Mouse (Mus musculus) liver, embryonic 14.5 days (tissue): ENCODE results near the gene Thrap3. TPM values are rescaled to one million over a fixed set of nuclear protein-coding genes. Genes with fewer than 3 reads are reported as not detected.

Experiments
- ATAC-seq: fragments of 200-750 bp; cut with Nextera tagmentation; 2 replicates; pipeline ENCODE4 v1.8.0; 2017; ENCODE audit warnings: moderate number of reproducible peaks, mild to moderate bottlenecking, moderate library complexity; ENCODE audit not compliant: insufficient read depth
- DNase-seq, 3 experiments: peaks; one replicate each; pipeline ENCODE4 v3.0.0-alpha.2; 2012 to 2013; ENCODE audit warnings: low read depth in 3 of 3, low spot score in 3 of 3
- H3K27ac ChIP-seq: fragments of 300-500 bp; sonication (generic); 2 replicates; pipeline ENCODE4 v1.5.1; 2014; ENCODE audit warnings: moderate library complexity, mild to moderate bottlenecking, control low read depth, inconsistent platforms
- H3K27me3 ChIP-seq: fragments of 300-500 bp; sonication (generic); 2 replicates; pipeline ENCODE4 v1.6.1; 2014; ENCODE audit warnings: mild to moderate bottlenecking, low read length, moderate library complexity; ENCODE audit not compliant: control insufficient read depth, insufficient read depth
- H3K36me3 ChIP-seq: fragments of 300-500 bp; sonication (generic); replicated peaks from 2 replicates; pipeline ENCODE4 v1.6.1; 2014; ENCODE audit warnings: low read depth; ENCODE audit not compliant: control insufficient read depth, insufficient read depth
- H3K4me1 ChIP-seq, 2 experiments: fragments of 200-500 bp in 1 of 2; fragments of 300-500 bp in 1 of 2; sonication (generic) in 1 of 2; replicated peaks; 2 replicates each; pipeline ENCODE4 v1.6.1; 2012 to 2014; ENCODE audit warnings: antibody characterized with exemption in 1 of 2, inconsistent platforms in 1 of 2, low read length in 1 of 2; ENCODE audit not compliant: control insufficient read depth in 2 of 2, insufficient read depth in 2 of 2
- H3K4me2 ChIP-seq: fragments of 300-500 bp; sonication (generic); 2 replicates; pipeline ENCODE4 v1.6.1; 2014; ENCODE audit warnings: low read depth, mild to moderate bottlenecking, control low read depth, moderate library complexity
- H3K4me3 ChIP-seq, 2 experiments: fragments of 200-500 bp in 1 of 2; fragments of 300-500 bp in 1 of 2; sonication (generic) in 1 of 2; 2 replicates each; pipeline ENCODE4 v1.5.1; 2012 to 2014; ENCODE audit warnings: low read depth in 2 of 2, low read length in 2 of 2, mild to moderate bottlenecking in 2 of 2, control low read depth in 1 of 2, inconsistent platforms in 1 of 2, moderate library complexity in 1 of 2; ENCODE audit not compliant: insufficient read depth in 1 of 2
- H3K9ac ChIP-seq: fragments of 300-500 bp; sonication (generic); replicated peaks from 2 replicates; pipeline ENCODE4 v1.6.1; 2014; ENCODE audit warnings: mild to moderate bottlenecking, control low read depth, moderate library complexity
- H3K9me3 ChIP-seq: fragments of 300-500 bp; sonication (generic); 2 replicates; pipeline ENCODE4 v1.6.1; 2016; ENCODE audit warnings: low read length, mixed read lengths; ENCODE audit not compliant: control insufficient read depth
- CTCF ChIP-seq: IDR thresholded peaks from 2 replicates; pipeline ENCODE4 v1.5.1; 2016; ENCODE audit warnings: antibody characterized with exemption, low read depth, control low read depth
- EP300 ChIP-seq: IDR thresholded peaks from 2 replicates; pipeline ENCODE4 v1.6.1; 2016; ENCODE audit warnings: antibody characterized with exemption, low read depth
- WGBS: fragments of 180-500 bp; shearing (Covaris S2); extraction: QIAGEN DNeasy Blood & Tissue Kit; methylation state at CpG from one replicate; pipeline ENCODE4 v1.1.7; 2014; ENCODE audit not compliant: insufficient replicate concordance; 5-methylcytosine and 5-hydroxymethylcytosine counted together
- polyA plus RNA-seq, 2 experiments: library from polyadenylated mRNA; depleted of rRNA in 1 of 2; stranded (reverse) in 1 of 2; unstranded in 1 of 2; fragments of >200 nt; fragmentation: Nextera tagmentation in 1 of 2; extraction: Ambion mirVana in 1 of 2; gene quantifications; 2 replicates each; pipeline versions ENCODE4 v1.2.1 to v1.2.3; 2012 to 2014

Thrap3 gene
- polyA plus RNA-seq, 2 experiments: 62.6 to 77.9 TPM

- Histone ChIP-seq H3K27ac (no peak overlapping the region), H3K27me3 (no peaks in the 10 kb centered on the region), H3K9me3 (no peaks in the 10 kb centered on the region), H3K9ac (no peak overlapping the region), H3K4me2 (no peak overlapping the region), H3K4me3 (no peak overlapping the region), H3K4me1 (no peaks in the 10 kb centered on the region), H3K36me3 (no peaks in the 10 kb centered on the region)
- 74% methylated on average over 8 of the region's 8 CpGs for WGBS
- no peak for TF ChIP-seq EP300
- TF ChIP-seq CTCF: no peak
- no peak for ATAC-seq
- DNase-seq: no peak
These were observed 85.4 kb downstream of the Thrap3 start for GRCm38 (mm10) chr4:126117116-126117515.

- H3K36me3 ChIP-seq: no peaks in the 10 kb centered on the region
- no peak for ATAC-seq
- no peak overlapping the region for H3K4me2 ChIP-seq
- no peaks in the 10 kb centered on the region for H3K27me3 ChIP-seq
- H3K4me3 ChIP-seq: no peak overlapping the region
- DNase-seq: no peak
- H3K4me1 ChIP-seq: peaks cover 1 to 4% of the 10 kb centered on the region in 2 experiments
- 59% methylated on average over 6 of the region's 6 CpGs for WGBS
- H3K9me3 ChIP-seq: no peaks in the 10 kb centered on the region
- H3K27ac ChIP-seq: no peak overlapping the region
- no peak overlapping the region for H3K9ac ChIP-seq
- TF ChIP-seq EP300: no peak
- no peak for TF ChIP-seq CTCF
These were observed 86.6 kb downstream of the Thrap3 start for GRCm38 (mm10) chr4:126115871-126116521.

GRCm38 (mm10) chr4:126115411-126115810 lies 87.1 kb downstream of the Thrap3 start:
- WGBS: 74% methylated on average over 9 of the region's 9 CpGs
- no peaks in the 10 kb centered on the region for H3K36me3 ChIP-seq
- ATAC-seq: no peak
- no peak overlapping the region for H3K27ac ChIP-seq
- H3K9me3 ChIP-seq: no peaks in the 10 kb centered on the region
- no peak overlapping the region for H3K4me3 ChIP-seq
- H3K9ac ChIP-seq: no peak overlapping the region
- no peaks in the 10 kb centered on the region for H3K27me3 ChIP-seq
- H3K4me2 ChIP-seq: no peak overlapping the region
- TF ChIP-seq EP300 (no peak), CTCF (no peak)
- peaks cover 3 to 10% of the 10 kb centered on the region in 2 experiments for H3K4me1 ChIP-seq
- DNase-seq: no peak

Other genes with a start within 250 kb of the Thrap3 start
- 3.1 and 3.6 TPM in 2 replicates for gene Csf3r, start 178.2 kb downstream of the Thrap3 start, polyA plus RNA-seq (2012; rRNA removed)
- gene Csf3r, start 178.2 kb downstream of the Thrap3 start, polyA plus RNA-seq (2014; fragmentation: Nextera tagmentation; extraction: Ambion mirVana): 2.1 and 2.7 TPM in 2 replicates
- gene Mrps15, start 155.8 kb downstream of the Thrap3 start, polyA plus RNA-seq (2012; rRNA removed): 23.3 and 41.3 TPM in 2 replicates
- 88.4 and 99.5 TPM in 2 replicates for gene Mrps15, start 155.8 kb downstream of the Thrap3 start, polyA plus RNA-seq (2014; fragmentation: Nextera tagmentation; extraction: Ambion mirVana)
- gene Oscp1, start 144.2 kb downstream of the Thrap3 start, polyA plus RNA-seq (2012; rRNA removed): 0.29 and 0.31 TPM in 2 replicates
- gene Oscp1, start 144.2 kb downstream of the Thrap3 start, polyA plus RNA-seq (2014; fragmentation: Nextera tagmentation; extraction: Ambion mirVana): 1.4 and 1.8 TPM in 2 replicates
- 20.1 and 20.3 TPM in 2 replicates for gene Lsm10, start 106.1 kb downstream of the Thrap3 start, polyA plus RNA-seq (2012; rRNA removed)
- gene Lsm10, start 106.1 kb downstream of the Thrap3 start, polyA plus RNA-seq (2014; fragmentation: Nextera tagmentation; extraction: Ambion mirVana): 24.4 and 25.9 TPM in 2 replicates
- 4.3 and 5.6 TPM in 2 replicates for gene Stk40, start 98.8 kb downstream of the Thrap3 start, polyA plus RNA-seq (2012; rRNA removed)
- 8.2 and 9.0 TPM in 2 replicates for gene Stk40, start 98.8 kb downstream of the Thrap3 start, polyA plus RNA-seq (2014; fragmentation: Nextera tagmentation; extraction: Ambion mirVana)
- gene Eva1b, start 55.0 kb downstream of the Thrap3 start, polyA plus RNA-seq (2012; rRNA removed): 11.9 and 14.8 TPM in 2 replicates
- gene Eva1b, start 55.0 kb downstream of the Thrap3 start, polyA plus RNA-seq (2014; fragmentation: Nextera tagmentation; extraction: Ambion mirVana): 11.0 and 12.0 TPM in 2 replicates
- 0.46 and 0.53 TPM in 2 replicates for gene Sh3d21, start 39.3 kb downstream of the Thrap3 start, polyA plus RNA-seq (2012; rRNA removed)
- gene Sh3d21, start 39.3 kb downstream of the Thrap3 start, polyA plus RNA-seq (2014; fragmentation: Nextera tagmentation; extraction: Ambion mirVana): 0.77 and 0.93 TPM in 2 replicates
- gene Map7d1, start 53.6 kb upstream of the Thrap3 start, polyA plus RNA-seq (2012; rRNA removed): 8.6 and 9.4 TPM in 2 replicates
- gene Map7d1, start 53.6 kb upstream of the Thrap3 start, polyA plus RNA-seq (2014; fragmentation: Nextera tagmentation; extraction: Ambion mirVana): 4.9 and 6.1 TPM in 2 replicates
- gene Trappc3, start 59.6 kb upstream of the Thrap3 start, polyA plus RNA-seq (2012; rRNA removed): 16.3 and 23.4 TPM in 2 replicates
- gene Trappc3, start 59.6 kb upstream of the Thrap3 start, polyA plus RNA-seq (2014; fragmentation: Nextera tagmentation; extraction: Ambion mirVana): 8.8 and 9.2 TPM in 2 replicates
- gene Col8a2, start 84.0 kb upstream of the Thrap3 start, polyA plus RNA-seq (2012; rRNA removed): 0.15 and 0.28 TPM in 2 replicates
- 0.25 and 0.52 TPM in 2 replicates for gene Col8a2, start 84.0 kb upstream of the Thrap3 start, polyA plus RNA-seq (2014; fragmentation: Nextera tagmentation; extraction: Ambion mirVana)
- 15.4 TPM in 2 replicates for gene Adprhl2, start 118.9 kb upstream of the Thrap3 start, polyA plus RNA-seq (2012; rRNA removed)
- gene Adprhl2, start 118.9 kb upstream of the Thrap3 start, polyA plus RNA-seq (2014; fragmentation: Nextera tagmentation; extraction: Ambion mirVana): 15.4 and 18.4 TPM in 2 replicates
- 0.45 and 0.85 TPM in 2 replicates for gene Tekt2, start 122.9 kb upstream of the Thrap3 start, polyA plus RNA-seq (2012; rRNA removed)
- gene Tekt2, start 122.9 kb upstream of the Thrap3 start, polyA plus RNA-seq (2014; fragmentation: Nextera tagmentation; extraction: Ambion mirVana): 0.39 and 0.44 TPM in 2 replicates
- gene Ago3, start 226.8 kb upstream of the Thrap3 start, polyA plus RNA-seq (2012; rRNA removed): 0.88 and 1.1 TPM in 2 replicates
- 4.0 and 4.3 TPM in 2 replicates for gene Ago3, start 226.8 kb upstream of the Thrap3 start, polyA plus RNA-seq (2014; fragmentation: Nextera tagmentation; extraction: Ambion mirVana)